Mouse (Mus musculus): ENCODE measurements around the gene Pmvk.

Pmvk gene

DNA sequence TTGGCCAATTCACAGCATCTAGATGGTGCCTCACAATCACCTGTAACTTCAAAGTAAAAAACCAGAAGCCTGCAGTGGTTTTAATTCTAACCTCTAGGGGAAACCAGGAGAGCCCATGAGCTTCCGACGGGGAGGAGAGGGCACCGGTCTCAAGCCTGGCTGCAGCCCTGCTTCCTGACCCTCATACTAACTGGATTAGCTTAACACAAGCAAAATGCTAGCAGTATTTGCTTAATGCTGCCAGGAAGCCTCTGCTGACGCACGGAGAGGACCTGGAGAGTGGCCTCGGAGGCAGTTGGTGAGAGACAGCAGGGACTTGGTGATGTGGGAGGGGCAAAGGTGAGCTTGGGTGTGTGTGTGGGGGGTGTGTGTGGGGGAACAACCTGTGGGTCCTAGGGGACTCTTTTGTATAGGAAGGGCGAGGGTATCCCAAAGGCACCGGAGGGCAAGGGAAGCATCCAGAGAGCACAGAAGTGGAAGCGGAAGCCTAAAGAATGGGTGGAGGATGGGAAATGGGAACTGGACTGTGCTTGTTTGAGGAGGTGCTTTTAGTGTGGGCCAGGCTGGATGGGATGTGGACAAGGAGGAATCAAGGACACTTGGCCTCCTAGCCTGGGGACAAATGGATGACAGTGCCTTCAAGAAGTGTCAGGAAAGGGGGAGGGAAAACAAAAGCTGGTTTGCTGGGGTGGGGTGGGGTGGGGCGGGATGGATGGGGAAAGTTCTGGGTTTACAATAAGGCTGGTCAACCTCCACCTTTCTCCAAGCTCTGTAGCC lies at the start of gene Pmvk:
TSS of gene Pmvk (plus strand) at position 141 of the 777 bp plus-strand sequence.
- in situ Hi-C loops (cut with MboI; ENCODE audit: unreplicated experiment in 2 of 2): loop anchor here in 1 of 2 experiments (5.0 kb wide), 1 partner anchor 57 kb away; no protein-coding TSS in a partner anchor

GRCm38 (mm10) chr3:89406887-89407286 lies 47.5 kb upstream of the Pmvk start:
- in situ Hi-C loops (cut with MboI; ENCODE audit: unreplicated experiment in 2 of 2): no loop called here

- in situ Hi-C loops (cut with MboI; ENCODE audit: unreplicated experiment in 2 of 2): no loop called here
Observed at GRCm38 (mm10) chr3:89408448-89408847, 45.9 kb upstream of the Pmvk start.

DNA sequence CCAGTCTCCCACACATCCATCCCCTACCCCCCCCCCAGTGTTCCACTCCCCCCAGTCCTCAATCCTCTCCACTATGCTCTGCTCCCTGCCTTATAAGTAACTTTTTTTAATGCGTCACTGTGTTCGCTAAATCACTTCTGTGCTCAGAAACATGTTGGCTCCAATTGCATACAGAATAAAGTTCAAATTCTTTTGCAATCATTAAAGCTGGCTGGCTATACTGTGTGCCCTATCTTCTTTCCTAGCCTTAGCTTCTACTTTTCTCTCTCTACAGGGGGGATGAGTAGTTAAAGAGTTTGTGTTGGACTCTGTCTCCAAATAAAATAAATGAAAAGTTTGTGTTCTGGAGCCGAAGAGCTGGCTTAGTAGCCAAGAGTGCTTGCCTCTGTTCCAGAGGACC lies 44.6 kb upstream of the Pmvk start:
- in situ Hi-C loops (cut with MboI; ENCODE audit: unreplicated experiment in 2 of 2): no loop called here

GRCm38 (mm10) chr3:89410864-89411263 lies 43.5 kb upstream of the Pmvk start:
- in situ Hi-C loops (cut with MboI; ENCODE audit: unreplicated experiment in 2 of 2): no loop called here

DNA sequence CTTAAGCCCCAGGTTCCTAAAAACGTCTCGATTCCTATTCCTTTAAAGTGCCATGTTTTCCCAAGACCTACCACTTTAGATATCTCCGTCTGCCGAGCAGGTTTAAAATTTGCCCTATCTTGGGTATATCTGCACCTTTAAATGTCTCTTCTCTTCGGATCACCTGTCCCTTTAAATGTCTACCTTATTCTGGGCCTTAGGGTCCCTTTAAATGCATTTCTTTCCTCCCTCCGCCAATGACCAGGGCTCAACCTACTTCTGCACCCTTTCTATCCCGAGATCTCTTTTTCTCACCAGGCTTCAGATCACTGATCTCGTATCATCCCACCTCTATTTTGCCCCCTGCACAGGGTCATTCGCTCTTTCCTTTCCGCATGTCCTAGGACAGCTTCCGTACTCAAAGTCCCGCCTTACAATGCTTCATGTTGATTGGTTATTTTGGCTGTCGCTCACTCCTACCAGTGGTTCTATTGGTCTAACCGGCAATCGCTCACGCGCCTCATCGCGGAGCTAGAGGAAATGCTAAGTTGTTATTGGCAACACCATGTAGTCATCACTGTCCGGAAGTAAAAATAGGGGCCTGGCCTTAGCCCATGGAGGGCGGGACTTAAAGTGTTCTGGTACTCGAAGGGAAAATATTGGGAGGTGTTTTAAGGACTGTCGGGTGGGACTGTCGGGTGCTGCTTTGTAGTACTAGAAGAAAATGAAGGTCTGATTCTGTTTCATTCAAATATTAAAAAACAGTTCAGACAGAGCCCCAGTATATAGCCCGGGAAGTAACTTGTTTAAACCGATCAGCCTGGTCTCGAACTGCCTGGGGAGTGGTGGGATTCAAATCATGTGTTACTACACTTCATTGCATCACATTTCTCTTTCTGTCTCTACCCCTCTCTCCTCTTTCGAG lies 42.6 kb upstream of the Pmvk start, which contains the start of gene Flad1:
TSS of gene Flad1 (minus strand) at position 381 of the 904 bp plus-strand sequence.
- in situ Hi-C loops (cut with MboI; ENCODE audit: unreplicated experiment in 2 of 2): no loop called here

DNA sequence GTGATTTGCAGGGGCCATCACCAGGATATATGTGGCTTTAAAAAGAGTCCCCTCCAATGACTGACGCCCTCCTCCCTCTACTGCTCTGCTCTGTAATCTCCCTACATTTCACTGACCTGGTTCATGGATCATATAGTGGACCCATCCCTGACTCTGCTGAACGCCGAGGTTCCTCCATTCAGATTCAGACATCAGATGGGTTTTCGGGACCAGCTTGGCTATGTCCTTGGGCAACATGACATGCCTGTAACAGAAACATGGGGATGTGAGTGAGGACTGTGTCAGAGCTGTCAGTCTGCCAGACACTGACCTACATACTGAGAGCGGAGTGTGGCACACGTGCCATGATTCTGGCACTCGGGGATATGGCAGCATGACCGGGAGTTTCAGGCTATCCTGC lies 38.2 kb upstream of the Pmvk start:
- in situ Hi-C loops (cut with MboI; ENCODE audit: unreplicated experiment in 2 of 2): no loop called here

DNA sequence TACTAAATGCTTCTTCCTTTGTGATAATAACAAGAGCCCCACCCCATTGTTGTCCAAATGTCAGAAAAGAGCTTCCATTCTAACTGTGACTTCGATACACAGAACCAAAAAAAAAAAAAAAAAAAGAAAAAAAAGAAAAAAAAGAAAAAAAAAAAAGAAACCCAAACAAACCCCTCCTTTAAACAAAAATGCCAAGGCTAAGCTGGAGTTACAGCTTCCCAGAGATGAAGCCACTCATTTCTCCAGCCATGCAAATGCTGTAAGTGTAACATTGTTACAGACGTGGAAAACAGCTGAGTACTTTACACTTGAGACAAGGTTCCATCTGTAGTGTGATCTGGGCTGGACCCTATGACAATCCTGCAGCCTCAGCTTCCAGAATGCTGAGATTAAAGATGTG lies 37.2 kb upstream of the Pmvk start:
- in situ Hi-C loops (cut with MboI; ENCODE audit: unreplicated experiment in 2 of 2): no loop called here

GRCm38 (mm10) chr3:89417840-89418169 lies 36.5 kb upstream of the Pmvk start:
- in situ Hi-C loops (cut with MboI; ENCODE audit: unreplicated experiment in 2 of 2): no loop called here

DNA sequence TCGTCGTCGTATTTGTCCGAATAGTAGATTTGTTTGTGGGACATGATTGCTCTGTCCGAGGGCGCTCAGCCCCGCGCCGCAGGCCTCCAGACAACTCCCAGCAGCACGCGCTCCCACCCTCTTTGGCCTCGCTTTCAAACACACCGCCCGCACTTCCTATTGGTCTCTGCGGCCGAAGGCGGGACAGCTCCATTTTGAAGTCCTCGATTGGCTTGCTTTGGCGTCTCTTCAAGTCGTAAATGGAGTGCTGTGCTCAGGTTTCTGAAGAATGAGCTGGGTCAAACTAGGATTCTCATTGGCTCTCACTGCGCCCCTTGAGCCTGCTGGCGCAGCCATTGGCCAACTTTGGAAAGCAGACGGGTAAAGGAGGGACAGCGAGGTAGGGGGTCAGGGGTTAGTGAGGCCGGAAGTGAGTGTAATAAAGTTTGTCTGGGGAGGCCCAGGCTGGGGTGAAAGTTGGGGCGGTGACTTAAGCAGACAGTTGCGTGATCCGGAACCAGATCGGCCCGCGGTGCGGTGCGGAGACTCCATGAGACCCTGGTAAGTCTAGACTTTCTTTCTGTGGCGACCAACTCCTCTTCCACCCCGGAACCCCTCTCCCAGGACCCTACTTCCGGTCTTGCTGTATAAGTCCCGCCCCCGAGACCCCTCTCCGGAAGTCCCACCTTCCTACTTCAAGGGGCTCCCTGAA lies 36.0 kb upstream of the Pmvk start, which contains the start of the genes Cks1b and Shc1:
TSS of gene Cks1b (minus strand) at position 214 of the 691 bp plus-strand sequence.
TSS of gene Shc1 (plus strand) at position 274 of the 691 bp plus-strand sequence.
- in situ Hi-C loops (cut with MboI; ENCODE audit: unreplicated experiment in 2 of 2): no loop called here

DNA sequence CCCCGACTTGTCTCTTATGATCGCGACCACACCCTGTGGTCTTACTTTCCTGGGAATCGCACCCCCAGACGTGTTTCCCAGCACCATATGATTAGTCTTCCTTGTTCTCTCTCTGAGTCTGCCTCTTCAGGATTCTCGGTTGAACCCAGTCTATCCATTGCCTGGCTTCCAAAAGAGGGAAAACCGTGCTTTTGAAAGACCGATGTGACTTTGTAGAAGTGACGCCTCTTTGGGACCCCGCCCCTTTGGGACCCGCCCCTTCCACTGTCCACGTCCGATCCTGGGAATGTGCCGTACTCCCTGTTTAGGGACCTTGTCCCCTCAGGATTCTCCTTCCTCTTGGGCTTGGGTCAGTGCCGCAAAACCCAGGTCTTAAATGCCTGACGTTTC lies 35.5 kb upstream of the Pmvk start:
- in situ Hi-C loops (cut with MboI; ENCODE audit: unreplicated experiment in 2 of 2): no loop called here

GRCm38 (mm10) chr3:89419571-89419970 lies 34.8 kb upstream of the Pmvk start:
- in situ Hi-C loops (cut with MboI; ENCODE audit: unreplicated experiment in 2 of 2): no loop called here

- in situ Hi-C loops (cut with MboI; ENCODE audit: unreplicated experiment in 2 of 2): no loop called here
Observed at GRCm38 (mm10) chr3:89419981-89420380, 34.4 kb upstream of the Pmvk start.

GRCm38 (mm10) chr3:89420421-89420820 lies 33.9 kb upstream of the Pmvk start:
- in situ Hi-C loops (cut with MboI; ENCODE audit: unreplicated experiment in 2 of 2): no loop called here

DNA sequence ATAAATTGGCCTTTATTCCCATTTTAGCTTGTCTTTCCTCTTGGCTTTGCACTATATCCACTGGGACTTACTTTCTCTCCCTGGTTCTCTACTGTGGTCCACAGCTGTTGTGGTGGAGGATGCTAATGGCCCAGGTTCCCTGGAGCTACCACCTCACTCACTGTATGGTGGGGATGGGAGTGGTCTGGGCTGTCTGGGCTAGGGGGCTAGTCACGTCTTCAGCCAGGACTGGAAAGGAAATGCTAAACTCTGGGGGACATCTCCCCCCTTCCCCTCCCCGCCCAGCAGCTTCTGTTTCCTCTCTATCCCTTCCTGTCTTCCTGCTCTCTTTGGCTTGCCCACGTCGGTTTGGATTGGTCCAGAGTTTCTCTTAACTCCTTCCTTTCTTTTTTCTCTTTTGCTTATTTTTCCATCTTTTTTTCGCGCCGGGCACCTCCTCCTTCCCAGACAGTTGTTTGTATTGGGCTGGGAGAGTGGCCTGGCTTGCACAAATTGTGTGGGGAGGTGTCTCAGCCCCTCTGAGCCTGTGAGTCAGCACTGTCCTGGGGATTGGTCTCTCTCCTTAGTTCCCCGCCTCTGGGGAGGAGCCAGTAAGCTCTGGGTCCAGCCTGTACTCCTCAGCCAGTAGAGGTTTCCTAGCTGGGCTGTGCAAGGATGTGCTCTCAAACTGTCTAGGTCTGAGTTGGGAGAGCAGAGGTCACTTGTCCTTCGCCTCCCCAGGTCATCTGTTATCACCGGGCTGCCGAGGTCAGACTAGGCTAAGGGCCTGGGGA lies 33.2 kb upstream of the Pmvk start:
- in situ Hi-C loops (cut with MboI; ENCODE audit: unreplicated experiment in 2 of 2): no loop called here

DNA sequence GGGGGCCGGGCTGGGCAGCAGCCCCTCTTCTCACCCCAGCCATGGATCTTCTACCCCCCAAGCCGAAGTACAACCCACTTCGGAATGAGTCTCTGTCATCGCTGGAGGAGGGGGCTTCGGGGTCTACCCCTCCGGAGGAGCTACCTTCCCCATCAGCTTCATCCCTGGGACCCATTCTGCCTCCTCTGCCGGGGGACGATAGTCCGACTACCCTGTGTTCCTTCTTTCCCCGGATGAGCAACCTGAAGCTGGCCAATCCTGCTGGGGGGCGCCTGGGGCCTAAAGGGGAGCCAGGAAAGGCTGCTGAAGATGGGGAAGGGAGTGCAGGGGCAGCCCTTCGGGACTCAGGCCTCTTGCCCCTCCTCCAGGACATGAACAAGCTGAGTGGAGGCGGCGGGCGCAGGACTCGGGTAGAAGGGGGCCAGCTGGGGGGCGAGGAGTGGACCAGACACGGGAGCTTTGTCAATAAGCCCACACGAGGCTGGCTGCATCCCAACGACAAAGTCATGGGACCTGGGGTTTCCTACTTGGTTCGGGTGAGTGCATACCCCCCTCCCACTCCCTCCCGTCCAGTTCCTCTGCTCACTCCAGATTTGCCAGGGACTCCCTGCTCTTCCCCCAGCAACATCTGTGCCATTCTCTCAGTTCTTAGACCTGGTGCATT lies 32.4 kb upstream of the Pmvk start:
- in situ Hi-C loops (cut with MboI; ENCODE audit: unreplicated experiment in 2 of 2): no loop called here

- in situ Hi-C loops (cut with MboI; ENCODE audit: unreplicated experiment in 2 of 2): no loop called here
Observed at GRCm38 (mm10) chr3:89422556-89423205, 31.7 kb upstream of the Pmvk start.

DNA sequence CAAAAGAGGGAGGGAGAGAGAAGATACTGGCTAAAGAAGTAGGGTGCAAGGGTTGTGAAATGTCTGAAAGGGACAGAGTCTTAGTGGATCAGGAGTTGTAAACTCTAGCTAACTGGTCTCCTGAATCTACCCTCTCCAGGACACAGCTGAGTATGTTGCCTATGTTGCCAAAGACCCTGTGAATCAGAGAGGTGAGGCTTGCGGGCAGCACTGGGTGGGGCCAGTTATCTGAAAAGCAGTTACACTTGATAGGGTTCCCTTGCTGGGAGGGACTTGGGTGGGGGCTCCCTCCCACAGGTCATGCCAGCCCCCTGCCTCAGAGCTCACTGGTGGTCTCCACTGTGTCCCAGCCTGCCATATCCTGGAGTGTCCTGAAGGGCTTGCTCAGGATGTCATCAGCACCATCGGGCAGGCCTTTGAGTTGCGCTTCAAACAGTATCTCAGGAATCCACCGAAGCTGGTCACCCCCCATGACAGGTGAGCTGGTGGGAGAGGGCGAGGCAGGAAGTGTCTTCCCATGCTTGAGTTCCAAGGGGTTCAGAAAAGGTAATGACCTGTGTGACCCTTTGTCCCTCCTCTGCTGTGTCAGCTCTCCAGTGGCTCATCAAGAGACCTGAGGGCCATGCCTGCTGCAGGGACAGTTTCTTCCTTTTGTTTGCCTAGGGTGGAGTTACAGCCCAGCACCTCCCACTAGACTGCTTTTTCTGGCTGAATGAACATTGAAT lies 29.8 kb upstream of the Pmvk start:
- in situ Hi-C loops (cut with MboI; ENCODE audit: unreplicated experiment in 2 of 2): no loop called here

DNA sequence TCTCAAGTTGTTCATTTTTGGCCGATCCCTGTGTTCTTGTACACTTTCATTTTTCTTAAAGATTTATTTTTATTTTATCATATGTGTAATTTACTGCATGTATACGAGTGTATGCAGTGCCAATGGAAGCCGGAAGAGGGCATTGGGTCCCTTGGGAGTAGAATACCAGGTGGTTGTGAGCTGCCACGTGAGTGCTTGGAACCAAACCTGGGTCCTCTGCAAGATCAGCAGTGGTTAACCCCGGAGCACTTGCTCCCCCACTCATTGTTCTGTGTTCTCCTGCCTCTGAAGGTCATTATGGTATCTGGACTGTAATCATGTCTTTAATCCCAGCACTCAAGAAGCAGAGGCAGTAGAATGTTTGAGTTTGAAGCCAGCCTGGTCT lies 29.2 kb upstream of the Pmvk start:
- in situ Hi-C loops (cut with MboI; ENCODE audit: unreplicated experiment in 2 of 2): no loop called here

Data from v-Abl transformed pro-B cells (cell line).